Mouse (Mus musculus): ENCODE results near the gene Fam98b.

DNA sequence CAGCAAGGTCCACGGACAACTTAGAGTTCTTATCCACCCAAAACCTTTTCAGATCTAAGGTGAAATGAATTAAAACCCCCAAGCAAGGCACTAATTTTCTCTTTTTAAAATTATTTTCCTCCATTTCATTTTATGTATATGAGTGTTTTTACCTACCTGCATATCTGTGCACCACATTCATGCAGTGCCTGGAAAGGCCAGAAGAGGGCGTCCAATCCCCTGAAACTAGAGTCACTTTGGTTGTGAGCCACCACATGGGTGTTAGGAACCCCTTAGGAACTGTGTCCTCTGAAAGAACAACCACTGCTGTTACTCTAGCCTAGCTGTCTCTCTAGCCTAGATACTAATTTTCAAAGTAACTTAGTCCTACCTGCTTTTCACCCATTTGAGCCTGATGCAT lies 33.4 kb upstream of the Fam98b start:
- TF ChIP-seq TAL1 (IDR thresholded peaks at IDR 0.05; ENCODE audit: low read length), result no peak
- TF ChIP-seq GATA1 (IDR thresholded peaks at IDR 0.05; ENCODE audit: low read length), result no peak
